Mouse (Mus musculus): Measurements from ENCODE around the gene Kcnj6. TPM values are rescaled to one million over a fixed set of nuclear protein-coding genes. Genes with fewer than 3 reads are reported as not detected.
"Not testable (repeated sequence)": the region's sequence is repeated elsewhere in the genome, so short reads cannot be mapped to it uniquely, and the experiment has no call there.

Kcnj6 gene
- polyA plus RNA-seq, 1 experiment from 2014 or later, result not detected

DNA sequence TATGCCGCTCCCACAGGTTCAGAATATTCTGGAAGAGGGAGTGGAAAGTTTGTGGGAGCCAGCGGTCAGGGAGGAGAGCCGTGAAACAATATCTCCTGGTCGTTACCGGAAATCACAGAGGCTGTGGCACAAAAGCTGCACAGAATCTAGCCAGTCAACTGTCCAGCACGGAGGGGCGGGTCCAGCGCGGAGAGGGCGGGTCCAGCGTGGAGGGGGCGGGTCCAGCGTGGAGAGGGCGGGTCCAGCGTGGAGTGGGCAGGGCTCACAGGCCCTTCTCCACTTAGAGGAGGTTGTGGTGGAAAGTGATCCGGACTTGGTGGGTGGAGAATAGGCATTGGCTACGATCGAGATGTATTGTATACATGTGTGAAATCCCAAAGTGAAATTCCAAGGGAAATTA, 169.3 kb downstream of the Kcnj6 start:
- no peak for ATAC-seq
- WGBS (ENCODE audit: insufficient replicate concordance), result 72% methylated on average over 18 of the region's 18 CpGs
- no peak overlapping the region for H3K9ac ChIP-seq
- no peak overlapping the region for H3K27ac ChIP-seq
- H3K27me3 ChIP-seq (replicated peaks), result no peaks in the 10 kb centered on the region
- no peaks in the 10 kb centered on the region for H3K4me1 ChIP-seq
- no peak overlapping the region for H3K4me3 ChIP-seq
- H3K9me3 ChIP-seq (replicated peaks), result no peaks in the 10 kb centered on the region
- no peaks in the 10 kb centered on the region for H3K36me3 ChIP-seq
- no peak overlapping the region for H3K4me2 ChIP-seq

- no peak overlapping the region for H3K4me3 ChIP-seq
- WGBS (ENCODE audit: insufficient replicate concordance), result 70% methylated on average over 8 of the region's 8 CpGs
These were observed 170.4 kb downstream of the Kcnj6 start for GRCm38 (mm10) chr16:94827092-94827585.

GRCm38 (mm10) chr16:94825274-94825673, 172.2 kb downstream of the Kcnj6 start:
- Histone ChIP-seq H3K4me2 (no peak overlapping the region), H3K27me3 (replicated peaks) (no peaks in the 10 kb centered on the region), H3K36me3 (no peaks in the 10 kb centered on the region), H3K4me3 (no peak overlapping the region), H3K9ac (no peak overlapping the region), H3K4me1 (no peaks in the 10 kb centered on the region), H3K27ac (no peak overlapping the region), H3K9me3 (replicated peaks) (no peaks in the 10 kb centered on the region)
- no peak for ATAC-seq
- 57% methylated on average over 6 of the region's 6 CpGs for WGBS (ENCODE audit: insufficient replicate concordance)

More at GRCm38 (mm10) chr16:94827092-94827585, 170.4 kb downstream of the Kcnj6 start:
- Histone ChIP-seq H3K9ac (no peak overlapping the region), H3K27ac (no peak overlapping the region), H3K36me3 (no peaks in the 10 kb centered on the region), H3K9me3 (replicated peaks) (no peaks in the 10 kb centered on the region), H3K4me2 (no peak overlapping the region), H3K27me3 (replicated peaks) (no peaks in the 10 kb centered on the region), H3K4me1 (no peaks in the 10 kb centered on the region)
- no peak for ATAC-seq

DNA sequence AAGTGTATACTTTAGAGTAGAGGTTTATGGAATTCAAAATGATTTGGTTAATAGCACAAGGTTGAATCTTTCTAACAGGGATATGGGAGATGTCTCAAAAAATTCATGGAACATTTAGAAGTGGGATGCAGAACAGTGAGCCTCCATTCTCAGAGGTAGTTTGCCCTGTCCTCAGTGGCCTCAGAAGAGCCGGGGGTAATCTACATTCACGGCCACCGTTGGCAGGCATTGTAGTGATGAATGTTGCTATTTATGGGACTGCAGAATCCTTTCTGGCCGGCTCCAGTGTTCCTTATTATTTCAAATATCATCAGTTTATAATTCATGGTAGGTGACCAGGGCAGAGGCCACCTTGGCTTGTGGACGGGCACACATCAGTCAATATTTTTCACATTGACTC, 174.9 kb downstream of the Kcnj6 start:
- H3K27me3 ChIP-seq (replicated peaks), result no peaks in the 10 kb centered on the region
- no peaks in the 10 kb centered on the region for H3K36me3 ChIP-seq
- no peaks in the 10 kb centered on the region for H3K9me3 ChIP-seq (replicated peaks)
- 64% methylated on average over 5 of the region's 5 CpGs for WGBS (ENCODE audit: insufficient replicate concordance)
- H3K9ac ChIP-seq, result no peak overlapping the region
- H3K27ac ChIP-seq, result no peak overlapping the region
- H3K4me2 ChIP-seq, result no peak overlapping the region
- no peaks in the 10 kb centered on the region for H3K4me1 ChIP-seq
- H3K4me3 ChIP-seq, result no peak overlapping the region
- ATAC-seq, result no peak

DNA sequence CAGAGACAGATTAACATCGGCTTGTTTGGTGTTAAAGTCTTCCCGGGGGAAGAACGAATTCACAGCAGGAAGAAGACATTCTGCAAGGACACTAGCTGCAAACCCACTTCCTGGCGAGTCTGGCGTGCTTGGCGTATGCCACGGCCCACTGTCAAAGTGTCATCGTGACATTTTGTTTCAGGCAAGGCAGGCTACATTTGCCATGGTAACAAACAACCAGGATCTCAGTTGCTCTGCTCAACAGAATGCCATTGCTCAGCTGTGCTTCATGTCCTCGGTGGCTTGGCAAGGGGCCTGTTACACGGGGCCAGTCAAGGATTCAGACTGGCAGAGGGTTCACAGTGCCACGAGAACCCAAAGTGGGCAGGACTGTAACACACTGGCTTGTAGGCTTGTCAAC, 175.9 kb downstream of the Kcnj6 start:
- no peak overlapping the region for H3K4me3 ChIP-seq
- no peaks in the 10 kb centered on the region for H3K27me3 ChIP-seq (replicated peaks)
- H3K4me1 ChIP-seq, result no peaks in the 10 kb centered on the region
- no peak overlapping the region for H3K4me2 ChIP-seq
- ATAC-seq, result no peak
- H3K9ac ChIP-seq, result no peak overlapping the region
- H3K9me3 ChIP-seq (replicated peaks), result no peaks in the 10 kb centered on the region
- WGBS (ENCODE audit: insufficient replicate concordance), result 49% methylated on average over 11 of the region's 11 CpGs
- H3K27ac ChIP-seq, result no peak overlapping the region
- H3K36me3 ChIP-seq, result no peaks in the 10 kb centered on the region

GRCm38 (mm10) chr16:94816391-94816790, 181.1 kb downstream of the Kcnj6 start:
- no peak overlapping the region for H3K27ac ChIP-seq
- WGBS (ENCODE audit: insufficient replicate concordance), result 21% methylated on average over 6 of the region's 6 CpGs
- no peak for ATAC-seq
- H3K4me1 ChIP-seq, result no peaks in the 10 kb centered on the region
- H3K9me3 ChIP-seq (replicated peaks), result peaks cover 13% of the 10 kb centered on the region
- no peak overlapping the region for H3K4me3 ChIP-seq
- no peaks in the 10 kb centered on the region for H3K27me3 ChIP-seq (replicated peaks)
- H3K9ac ChIP-seq, result no peak overlapping the region
- no peak overlapping the region for H3K4me2 ChIP-seq
- H3K36me3 ChIP-seq, result no peaks in the 10 kb centered on the region

DNA sequence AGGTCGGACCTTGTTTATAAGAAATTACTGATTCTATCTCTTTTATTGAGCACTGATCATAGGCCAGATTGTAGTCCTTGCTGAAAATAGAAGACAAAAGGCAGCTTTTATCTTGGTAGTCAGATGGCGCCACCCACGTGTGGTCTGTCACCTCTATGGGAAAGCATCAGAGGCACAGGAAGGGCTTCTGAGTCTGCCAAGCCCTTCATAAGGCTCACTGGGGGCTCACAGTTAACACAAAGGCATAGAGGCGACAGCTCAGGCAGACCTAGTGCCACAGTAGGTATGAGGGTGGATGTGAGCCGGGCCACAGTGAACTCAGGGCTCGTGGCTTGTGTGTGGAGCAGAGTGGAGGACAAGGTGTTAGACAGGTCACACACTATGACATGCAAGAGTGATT, 181.6 kb downstream of the Kcnj6 start:
- Histone ChIP-seq H3K36me3 (no peaks in the 10 kb centered on the region), H3K9me3 (replicated peaks) (peaks cover 13% of the 10 kb centered on the region), H3K27me3 (replicated peaks) (no peaks in the 10 kb centered on the region), H3K4me1 (no peaks in the 10 kb centered on the region), H3K9ac (no peak overlapping the region), H3K4me3 (no peak overlapping the region), H3K27ac (no peak overlapping the region), H3K4me2 (no peak overlapping the region)
- no peak for ATAC-seq
- 50% methylated on average over 6 of the region's 6 CpGs for WGBS (ENCODE audit: insufficient replicate concordance)

DNA sequence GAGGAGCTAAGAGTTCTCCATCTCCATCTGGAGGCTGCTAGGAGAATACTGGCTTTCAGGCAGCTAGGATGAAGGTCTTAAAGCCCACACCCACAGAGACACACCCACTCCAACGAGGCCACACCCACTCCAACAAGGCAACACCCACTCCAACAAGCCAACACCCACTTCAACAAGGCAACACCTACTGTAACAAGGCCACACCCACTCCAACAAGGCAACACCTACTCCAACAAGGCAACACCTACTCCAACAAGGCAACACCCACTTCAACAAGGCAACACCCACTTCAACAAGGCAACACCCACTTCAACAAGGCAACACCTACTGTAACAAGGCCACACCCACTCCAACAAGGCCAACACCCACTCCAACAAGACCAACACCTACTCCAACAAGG, 188.2 kb downstream of the Kcnj6 start:
- not testable (repeated sequence) for H3K4me1 ChIP-seq; H3K4me3 ChIP-seq; H3K27me3 ChIP-seq (replicated peaks); H3K36me3 ChIP-seq; H3K9ac ChIP-seq; H3K4me2 ChIP-seq; H3K27ac ChIP-seq; ATAC-seq
- H3K9me3 ChIP-seq (replicated peaks), result peaks cover 11% of the 10 kb centered on the region
- 8% methylated on average over 1 of the region's 1 CpGs for WGBS (ENCODE audit: insufficient replicate concordance)

GRCm38 (mm10) chr16:94798241-94798640, 199.3 kb downstream of the Kcnj6 start:
- no peaks in the 10 kb centered on the region for H3K27me3 ChIP-seq (replicated peaks)
- no peaks in the 10 kb centered on the region for H3K9me3 ChIP-seq (replicated peaks)
- no peak overlapping the region for H3K27ac ChIP-seq
- no peaks in the 10 kb centered on the region for H3K36me3 ChIP-seq
- no peak overlapping the region for H3K4me3 ChIP-seq
- 77% methylated on average over 8 of the region's 12 CpGs for WGBS (ENCODE audit: insufficient replicate concordance)
- no peak overlapping the region for H3K4me2 ChIP-seq
- no peak overlapping the region for H3K9ac ChIP-seq
- ATAC-seq, result no peak
- no peaks in the 10 kb centered on the region for H3K4me1 ChIP-seq

- ATAC-seq, result no peak
- Histone ChIP-seq H3K27me3 (replicated peaks) (no peaks in the 10 kb centered on the region), H3K4me1 (no peaks in the 10 kb centered on the region), H3K9ac (no peak overlapping the region), H3K4me3 (no peak overlapping the region), H3K4me2 (no peak overlapping the region), H3K27ac (no peak overlapping the region), H3K9me3 (replicated peaks) (no peaks in the 10 kb centered on the region), H3K36me3 (no peaks in the 10 kb centered on the region)
- WGBS (ENCODE audit: insufficient replicate concordance), result 58% methylated on average over 6 of the region's 6 CpGs
These were observed 200.1 kb downstream of the Kcnj6 start for GRCm38 (mm10) chr16:94797366-94797765.

GRCm38 (mm10) chr16:94793041-94793440, 204.5 kb downstream of the Kcnj6 start:
- 34% methylated on average over 7 of the region's 7 CpGs for WGBS (ENCODE audit: insufficient replicate concordance)
- ATAC-seq, result no peak
- H3K4me1 ChIP-seq, result no peaks in the 10 kb centered on the region

DNA sequence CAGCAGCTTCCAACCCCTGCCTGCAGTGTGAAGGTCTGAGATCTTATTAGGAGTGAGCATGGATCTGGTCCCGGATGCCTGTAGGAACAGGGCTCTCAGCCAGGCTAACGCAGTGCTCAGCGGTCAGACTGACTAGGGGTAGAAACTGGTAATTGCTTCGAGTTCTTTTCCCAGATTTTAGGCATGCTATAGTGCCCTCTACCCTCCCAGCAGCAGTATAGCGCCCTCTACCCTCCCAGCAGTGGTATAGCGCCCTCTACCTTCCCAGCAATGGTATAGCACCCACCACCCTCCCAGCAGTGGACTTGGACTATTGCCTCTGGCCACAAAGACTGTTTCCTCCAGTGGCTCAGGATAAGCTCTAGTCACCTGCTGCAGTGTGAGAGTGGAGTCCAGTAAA, 207.5 kb downstream of the Kcnj6 start:
- Histone ChIP-seq H3K9me3 (replicated peaks) (no peaks in the 10 kb centered on the region), H3K4me1 (no peaks in the 10 kb centered on the region), H3K36me3 (no peaks in the 10 kb centered on the region), H3K4me3 (no peak overlapping the region), H3K4me2 (no peak overlapping the region), H3K27ac (no peak overlapping the region), H3K27me3 (replicated peaks) (0 out of 2 replicates have a peak, but pooled peaks cover 6% of the 10 kb centered on the region), H3K9ac (no peak overlapping the region)
- no peak for ATAC-seq
- WGBS (ENCODE audit: insufficient replicate concordance), result 20% methylated on average over 6 of the region's 6 CpGs

More at GRCm38 (mm10) chr16:94793041-94793440, 204.5 kb downstream of the Kcnj6 start:
- no peaks in the 10 kb centered on the region for H3K36me3 ChIP-seq
- no peak overlapping the region for H3K27ac ChIP-seq
- H3K27me3 ChIP-seq (replicated peaks), result 0 out of 2 replicates have a peak, but pooled peaks cover 6% of the 10 kb centered on the region
- H3K4me3 ChIP-seq, result no peak overlapping the region
- no peak overlapping the region for H3K4me2 ChIP-seq
- no peak overlapping the region for H3K9ac ChIP-seq
- no peaks in the 10 kb centered on the region for H3K9me3 ChIP-seq (replicated peaks)

GRCm38 (mm10) chr16:94788716-94789115, 208.8 kb downstream of the Kcnj6 start:
- 66% methylated on average over 7 of the region's 7 CpGs for WGBS (ENCODE audit: insufficient replicate concordance)
- H3K4me2 ChIP-seq, result no peak overlapping the region
- no peak for ATAC-seq
- no peak overlapping the region for H3K27ac ChIP-seq
- H3K9me3 ChIP-seq (replicated peaks), result no peaks in the 10 kb centered on the region
- H3K9ac ChIP-seq, result no peak overlapping the region
- no peaks in the 10 kb centered on the region for H3K36me3 ChIP-seq
- H3K4me3 ChIP-seq, result no peak overlapping the region
- H3K27me3 ChIP-seq (replicated peaks), result 0 out of 2 replicates have a peak, but pooled peaks cover 6% of the 10 kb centered on the region
- no peaks in the 10 kb centered on the region for H3K4me1 ChIP-seq
